Mouse (Mus musculus): Measurements from ENCODE around the gene Ssty2. TPM values are rescaled to one million over a fixed set of nuclear protein-coding genes. Genes with fewer than 3 reads are reported as not detected.
"Not testable (repeated sequence)": the region's sequence is repeated elsewhere in the genome, so short reads cannot be mapped to it uniquely, and the experiment has no call there.

The Ssty2 gene
- not detected in 2 replicates for polyA plus RNA-seq (2012; ENCODE audit: insufficient read depth, insufficient read length, missing spikeins)

DNA sequence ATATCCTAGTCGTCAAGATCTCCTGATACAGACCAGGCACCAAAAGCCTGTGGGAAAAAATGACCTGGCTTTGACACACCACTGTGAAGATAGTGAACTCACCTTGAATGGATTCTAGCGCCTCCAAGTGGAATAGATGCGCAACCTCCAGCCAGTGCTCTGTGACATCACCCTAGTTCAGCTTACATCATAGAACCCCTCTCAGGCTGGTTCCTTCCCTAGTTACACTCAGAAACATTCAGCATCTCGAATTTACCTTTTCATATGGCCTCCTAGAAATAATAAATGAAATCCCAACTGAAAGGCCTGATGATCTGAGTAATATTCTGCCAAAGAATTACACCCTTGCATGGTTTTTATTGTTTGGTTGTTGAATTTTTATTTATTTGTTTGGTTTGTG lies at the start of gene Ssty2:
TSS of gene Ssty2 (minus strand) at position 101 of the 400 bp plus-strand sequence.
- H3K4me1 ChIP-seq (ENCODE audit: control insufficient read depth, insufficient read depth, insufficient read length, low read length); H3K4me3 ChIP-seq (ENCODE audit: insufficient read depth, low read depth, low read length): not testable (repeated sequence)

More for the DNA sequence above, at the start of gene Ssty2:
- not testable (repeated sequence) for H3K27ac ChIP-seq (replicated peaks; ENCODE audit: low read depth, low read length)

Data from brown adipose tissue, adult 24 weeks (tissue).